Mouse (Mus musculus) ovary, postnatal 10 days (tissue): ENCODE results near the gene Cfap126.
"Not testable (repeated sequence)": the region's sequence is repeated elsewhere in the genome, so short reads cannot be mapped to it uniquely, and the experiment has no call there.

Experiments used
- DNase-seq: peaks from one replicate; pipeline ENCODE4 v3.0.0; 2022; ENCODE audit warnings: low spot score

Cfap126 gene

GRCm38 (mm10) chr1:171124398-171124797 lies 10.7 kb downstream of the Cfap126 start:
- DNase-seq: no peak

DNA sequence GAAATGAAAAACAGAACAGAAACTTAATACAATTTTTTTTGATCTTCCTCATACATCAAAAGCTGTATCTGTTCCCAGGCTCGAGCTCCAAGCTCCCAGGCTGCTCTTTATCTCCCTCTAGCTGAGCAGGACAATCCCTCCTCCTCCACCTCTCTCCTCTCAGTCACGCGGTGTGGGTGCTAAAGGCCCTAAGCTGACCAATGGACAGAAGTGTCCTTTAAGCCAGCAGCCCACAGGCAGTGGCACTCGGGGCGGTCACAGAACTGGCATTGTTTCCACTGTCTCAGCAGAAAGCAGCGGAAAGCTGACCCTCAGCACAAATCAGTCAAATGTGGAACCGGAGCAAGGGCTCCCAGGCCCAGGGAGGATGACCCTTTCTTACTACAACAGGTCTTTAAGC lies 15.5 kb downstream of the Cfap126 start:
- no peak for DNase-seq

- DNase-seq: no peak
These were observed 17.3 kb downstream of the Cfap126 start for GRCm38 (mm10) chr1:171130971-171131370.

GRCm38 (mm10) chr1:171135600-171135999 lies 21.9 kb downstream of the Cfap126 start:
- DNase-seq: no peak

DNA sequence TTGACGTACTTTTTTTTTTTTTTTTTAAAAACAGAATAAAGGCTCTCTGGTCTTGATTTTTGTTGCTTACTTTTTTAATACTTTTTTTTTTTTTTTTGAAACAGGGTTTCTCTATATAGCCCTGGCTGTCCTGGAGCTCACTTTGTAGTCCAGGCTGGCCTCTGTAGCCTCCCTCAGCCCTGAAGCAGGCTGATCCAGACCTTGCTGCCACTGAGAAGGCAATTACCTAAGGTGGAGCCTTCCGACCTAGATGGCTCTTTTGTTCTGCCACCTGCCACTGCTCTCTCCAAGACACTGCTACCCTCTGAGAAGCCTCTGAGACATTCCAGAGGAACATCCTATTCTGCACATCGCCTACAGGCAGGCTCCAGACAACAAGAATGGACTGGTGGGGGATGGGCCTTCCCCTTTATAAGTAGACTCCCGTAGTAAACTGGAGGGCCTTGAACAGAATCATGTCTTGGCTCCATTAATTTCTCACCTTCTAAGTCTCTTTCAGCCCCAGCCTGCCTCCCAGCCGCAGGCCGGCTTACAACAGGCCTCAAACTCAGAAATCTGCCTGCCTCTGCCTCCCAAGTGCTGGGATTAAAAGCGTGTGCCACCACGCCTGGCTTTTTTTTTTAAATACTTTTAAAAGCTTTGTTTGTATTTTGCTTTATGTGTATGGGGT lies 23.9 kb downstream of the Cfap126 start:
- not testable (repeated sequence) for DNase-seq

DNA sequence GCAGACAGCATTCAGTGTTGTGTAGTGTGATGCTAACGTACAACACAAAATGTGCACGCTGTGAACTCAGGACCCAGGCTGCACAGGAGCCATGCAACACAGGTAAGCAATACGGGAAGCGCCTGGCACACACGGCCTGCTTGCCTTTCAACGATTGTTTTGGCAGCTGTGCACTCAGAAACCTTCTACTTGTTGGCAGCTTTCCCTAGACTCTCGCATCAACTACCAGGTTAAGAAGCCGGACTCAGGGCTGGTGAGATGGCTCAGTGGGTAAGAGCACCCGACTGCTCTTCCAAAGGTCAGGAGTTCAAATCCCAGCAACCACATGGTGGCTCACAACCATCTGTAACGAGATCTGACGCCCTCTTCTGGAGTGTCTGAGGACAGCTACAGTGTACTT lies 29.3 kb downstream of the Cfap126 start:
- not testable (repeated sequence) for DNase-seq

- peak; percentile 85 for DNase-seq
These were observed 36.4 kb downstream of the Cfap126 start, which contains the start of the genes Sdhc and Mpz for GRCm38 (mm10) chr1:171149974-171150760. Gene Sdhc, minus strand, starts transcription at chr1:171150603. Gene Mpz, plus strand, starts transcription at chr1:171150711.

DNA sequence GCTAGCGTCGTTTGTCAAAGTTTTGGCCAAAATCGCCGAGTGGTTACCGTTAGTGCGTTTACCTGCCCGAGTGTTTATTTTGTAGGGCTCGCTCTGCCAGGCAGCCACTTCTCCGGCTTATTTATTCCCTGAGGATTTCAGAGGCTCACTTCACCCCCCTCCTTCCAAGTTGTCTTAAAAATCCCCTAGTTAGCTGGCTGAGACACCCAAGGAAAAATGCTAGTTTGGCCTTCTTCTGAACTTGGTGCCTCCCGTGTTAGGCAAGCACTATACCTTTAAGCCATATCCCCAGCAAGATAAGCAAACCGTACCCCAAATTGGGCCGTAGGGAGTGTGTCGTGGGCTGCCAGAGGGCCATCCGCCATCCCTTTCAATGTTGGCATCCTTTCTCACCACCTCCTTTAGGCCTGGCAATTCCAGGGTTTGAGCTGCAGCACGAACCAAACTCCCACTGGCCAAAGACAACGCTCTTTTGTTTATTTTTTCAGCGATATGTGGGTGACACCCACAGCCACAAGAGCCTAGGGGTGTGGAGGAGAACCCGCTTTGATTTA lies 37.2 kb downstream of the Cfap126 start:
- peak; percentile 10 for DNase-seq

- no peak for DNase-seq
These were observed 38.2 kb downstream of the Cfap126 start for GRCm38 (mm10) chr1:171151966-171152365.

DNA sequence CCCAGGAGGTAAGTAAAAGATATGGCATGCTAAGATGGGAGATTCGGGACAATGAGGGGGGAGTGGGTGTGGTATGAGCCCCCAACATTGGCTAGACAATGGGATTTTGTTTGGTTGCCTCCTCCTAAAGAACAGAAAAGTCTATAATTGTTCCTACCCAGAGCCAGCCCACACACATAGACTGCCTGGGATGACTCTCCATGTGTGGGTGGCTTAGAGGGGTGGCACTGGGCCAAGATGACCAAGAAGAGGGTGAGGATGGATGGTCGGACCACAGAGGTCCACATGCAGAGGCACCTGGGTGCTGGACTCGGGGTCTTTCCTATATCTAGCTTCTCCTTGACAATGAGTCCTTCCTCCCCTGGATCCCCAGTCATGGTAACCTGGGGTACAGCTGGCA lies 42.9 kb downstream of the Cfap126 start:
- no peak for DNase-seq

DNA sequence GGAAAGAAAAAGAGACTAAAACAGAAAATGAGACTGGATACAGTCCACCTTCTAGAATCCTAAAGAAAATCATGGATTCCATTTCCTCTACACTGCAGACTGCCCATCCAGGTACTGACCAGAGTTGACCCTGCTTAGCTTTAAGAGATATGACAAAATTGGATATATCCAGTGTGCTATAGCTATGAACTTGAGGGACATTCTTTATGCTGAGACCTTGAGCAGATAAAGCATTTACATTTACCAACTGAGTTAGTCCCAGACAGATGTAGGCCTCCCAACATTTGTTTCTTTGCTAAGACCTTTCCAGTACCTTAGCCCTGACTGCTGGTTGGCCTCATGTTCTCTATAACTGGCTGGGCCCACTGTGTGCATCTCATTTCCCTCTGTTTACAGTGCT lies 44.2 kb downstream of the Cfap126 start:
- DNase-seq: no peak

DNA sequence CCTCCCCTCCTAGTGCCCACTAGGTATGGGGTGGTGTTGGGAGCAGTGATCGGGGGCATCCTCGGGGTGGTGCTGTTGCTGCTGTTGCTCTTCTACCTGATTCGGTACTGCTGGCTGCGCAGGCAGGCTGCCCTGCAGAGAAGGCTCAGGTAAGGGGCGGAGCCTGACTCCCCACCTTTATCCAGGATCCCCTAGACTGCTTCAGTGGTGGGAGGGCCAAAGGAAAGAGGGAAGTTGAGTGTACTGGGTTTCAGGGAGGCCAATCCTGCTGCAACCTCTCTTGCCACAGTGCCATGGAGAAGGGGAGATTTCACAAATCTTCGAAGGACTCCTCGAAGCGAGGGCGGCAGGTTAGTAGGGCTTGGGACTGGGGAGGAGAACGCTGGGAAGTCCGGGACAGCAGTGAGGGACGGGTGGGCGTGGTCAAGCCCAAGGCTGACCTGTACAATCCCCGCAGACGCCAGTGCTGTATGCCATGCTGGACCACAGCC lies 45.8 kb downstream of the Cfap126 start:
- no peak for DNase-seq

DNA sequence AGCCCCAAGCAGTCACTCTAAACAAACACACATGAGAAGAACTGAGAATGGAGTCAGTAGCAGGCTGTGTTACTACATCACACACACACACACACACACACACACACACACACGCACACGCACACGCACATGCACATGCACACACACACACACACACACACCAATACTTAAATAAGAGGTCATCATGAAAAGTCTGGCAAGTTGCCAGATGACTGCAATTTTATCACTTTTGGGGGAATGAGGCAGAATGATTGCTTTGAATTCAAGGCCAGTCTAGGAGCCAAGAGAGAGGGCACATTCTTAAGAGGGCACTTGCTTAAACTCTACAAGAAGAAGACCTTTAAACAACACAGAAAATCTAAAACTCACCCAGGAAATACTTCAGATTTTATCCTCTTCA lies 48.8 kb downstream of the Cfap126 start:
- no peak for DNase-seq

- no peak for DNase-seq
These were observed 50.5 kb downstream of the Cfap126 start for GRCm38 (mm10) chr1:171164258-171164657.

- DNase-seq: no peak
These were observed 52.1 kb downstream of the Cfap126 start for GRCm38 (mm10) chr1:171165629-171166345.

DNA sequence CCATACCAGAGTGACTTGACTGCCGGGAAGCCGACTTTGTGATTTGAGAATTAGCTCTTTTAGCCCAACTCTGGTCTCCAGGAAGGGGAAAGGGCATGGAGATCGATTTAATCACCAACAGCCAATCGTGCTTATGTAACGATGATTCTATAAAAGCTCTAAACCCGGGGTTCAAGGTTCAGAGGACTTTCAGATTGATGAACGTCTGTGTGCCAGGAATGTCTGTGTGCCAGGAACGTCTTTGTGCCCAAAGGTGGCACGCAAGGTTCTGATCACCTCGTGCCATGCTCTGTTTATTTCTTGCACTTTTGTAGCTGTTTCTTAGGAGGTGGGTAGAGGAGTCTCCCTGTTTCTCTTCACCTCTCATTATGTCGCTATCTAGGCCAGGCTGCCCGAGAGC lies 55.2 kb downstream of the Cfap126 start:
- DNase-seq: no peak

GRCm38 (mm10) chr1:171169913-171170312 lies 56.2 kb downstream of the Cfap126 start:
- no peak for DNase-seq

DNA sequence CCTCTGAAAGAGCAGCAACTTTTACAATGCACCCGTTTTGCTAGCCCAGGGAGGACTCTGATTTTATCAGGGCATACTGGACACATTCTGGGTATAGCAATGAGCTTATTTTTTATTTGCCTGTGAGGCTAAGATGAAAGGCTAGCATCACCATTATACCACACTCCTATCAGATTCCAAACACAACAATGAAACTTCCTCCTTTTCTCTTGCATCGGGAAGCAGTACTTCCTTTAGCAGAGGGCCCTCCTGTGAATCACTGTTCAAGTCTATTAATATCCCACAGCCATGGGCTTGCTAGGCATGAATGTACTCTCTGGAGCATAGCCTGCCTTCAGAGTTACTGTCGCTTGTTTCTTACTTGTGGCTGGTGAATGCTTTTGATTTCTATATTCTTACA lies 57.4 kb downstream of the Cfap126 start:
- DNase-seq: no peak

DNA sequence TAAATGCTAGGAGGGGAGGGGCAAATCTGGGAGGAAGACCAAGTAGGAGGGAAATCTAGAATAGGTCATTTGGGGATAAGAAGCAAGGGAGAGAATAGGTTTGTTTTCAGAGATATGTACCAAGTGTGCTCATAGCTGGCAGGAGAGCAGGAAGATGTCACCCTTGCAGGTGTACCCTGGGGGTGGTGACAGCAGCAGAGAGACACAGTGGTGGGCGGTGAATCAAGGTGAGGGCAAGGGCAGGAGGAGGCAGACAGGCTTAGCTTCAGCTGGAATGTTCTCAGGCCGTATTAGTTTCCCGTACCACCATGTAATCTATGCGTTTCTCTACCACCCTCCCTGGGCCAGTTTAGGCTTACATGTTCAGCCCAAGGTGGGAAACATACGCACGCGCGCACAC lies 59.1 kb downstream of the Cfap126 start:
- DNase-seq: no peak
